Mouse (Mus musculus) midbrain, embryonic 16.5 days (tissue): ENCODE results near the gene Cdca8. TPM values are rescaled to one million over a fixed set of nuclear protein-coding genes. Genes with fewer than 3 reads are reported as not detected.

ENCODE experiments used
- ATAC-seq: fragments of 200-750 bp; cut with Nextera tagmentation; 2 replicates; pipeline ENCODE4 v1.8.0; 2017; ENCODE audit warnings: moderate TSS enrichment
- H3K27ac ChIP-seq: fragments of 300-500 bp; sonication (generic); 2 replicates; pipeline ENCODE4 v1.5.1; 2014; ENCODE audit warnings: mild to moderate bottlenecking, low read length, mixed read lengths
- H3K27me3 ChIP-seq: fragments of 300-500 bp; sonication (generic); 2 replicates; pipeline ENCODE4 v1.6.1; 2014; ENCODE audit warnings: low read depth, low read length, mixed read lengths; ENCODE audit not compliant: control insufficient read depth, insufficient read depth
- H3K36me3 ChIP-seq: fragments of 300-500 bp; sonication (generic); 2 replicates; pipeline ENCODE4 v1.6.1; 2014; ENCODE audit warnings: mild to moderate bottlenecking, low read length, moderate library complexity, mixed read lengths; ENCODE audit not compliant: control insufficient read depth, insufficient read depth
- H3K4me1 ChIP-seq: fragments of 300-500 bp; sonication (generic); 2 replicates; pipeline ENCODE4 v1.6.1; 2014; ENCODE audit warnings: mild to moderate bottlenecking, low read length, mixed read lengths; ENCODE audit not compliant: control insufficient read depth, insufficient read depth
- H3K4me2 ChIP-seq: fragments of 300-500 bp; sonication (generic); 2 replicates; pipeline ENCODE4 v1.6.1; 2014; ENCODE audit warnings: mild to moderate bottlenecking, low read length, mixed read lengths
- H3K4me3 ChIP-seq: fragments of 300-500 bp; sonication (generic); 2 replicates; pipeline ENCODE4 v1.5.1; 2014; ENCODE audit warnings: low read depth, mild to moderate bottlenecking, low read length, moderate library complexity, mixed read lengths
- H3K9ac ChIP-seq: fragments of 300-500 bp; sonication (generic); 2 replicates; pipeline ENCODE4 v1.6.1; 2014; ENCODE audit warnings: low read depth, low read length, mixed read lengths
- H3K9me3 ChIP-seq: fragments of 300-500 bp; sonication (generic); replicated peaks from 2 replicates; pipeline ENCODE4 v1.6.1; 2014; ENCODE audit warnings: mild to moderate bottlenecking, low read length, mixed read lengths; ENCODE audit not compliant: control insufficient read depth, poor library complexity, severe bottlenecking
- WGBS: fragments of 180-500 bp; shearing (Covaris S2); extraction: QIAGEN DNeasy Blood & Tissue Kit; methylation state at CpG from one replicate; pipeline ENCODE4 v1.1.7; 2014; 5-methylcytosine and 5-hydroxymethylcytosine counted together
- polyA plus RNA-seq: library from polyadenylated mRNA; unstranded; fragments of >200 nt; fragmentation: Nextera tagmentation; extraction: Ambion mirVana; gene quantifications from 2 replicates; pipeline ENCODE4 v1.2.1, GENCODE M21; 2015

The Cdca8 gene
- polyA plus RNA-seq, 1 experiment from 2014 or later, result 19.7 TPM

DNA sequence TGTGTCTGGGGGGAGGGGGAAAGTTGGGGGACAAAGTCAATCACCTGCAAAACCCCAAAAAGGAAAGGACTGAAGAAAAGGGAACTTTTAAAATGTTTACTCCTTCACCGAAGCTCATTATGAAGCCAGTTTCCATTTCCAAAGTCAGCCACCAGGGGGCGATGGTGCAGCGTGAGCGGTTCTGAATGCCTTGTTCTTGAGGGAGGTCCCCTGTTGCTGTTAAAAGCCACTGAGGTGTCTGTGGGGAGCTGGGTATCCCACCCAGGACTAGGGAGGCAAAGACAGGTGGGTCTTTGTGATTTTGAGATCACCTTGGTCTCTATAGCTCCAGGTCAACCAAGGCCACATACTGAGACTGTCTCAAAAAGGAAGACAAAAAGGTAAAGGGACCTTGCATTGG, 3.9 kb upstream of the Cdca8 start:
- Histone ChIP-seq H3K4me3 (no peak overlapping the region), H3K27me3 (no peaks in the 10 kb centered on the region), H3K36me3 (peaks cover 9% of the 10 kb centered on the region; the same call in 1 of the 2 replicates), H3K9ac (no peak overlapping the region), H3K4me1 (peaks cover 2% of the 10 kb centered on the region), H3K4me2 (no peak overlapping the region), H3K27ac (no peak overlapping the region), H3K9me3 (no peaks in the 10 kb centered on the region)
- 11% methylated on average over 4 of the region's 4 CpGs for WGBS
- ATAC-seq, result no peak

DNA sequence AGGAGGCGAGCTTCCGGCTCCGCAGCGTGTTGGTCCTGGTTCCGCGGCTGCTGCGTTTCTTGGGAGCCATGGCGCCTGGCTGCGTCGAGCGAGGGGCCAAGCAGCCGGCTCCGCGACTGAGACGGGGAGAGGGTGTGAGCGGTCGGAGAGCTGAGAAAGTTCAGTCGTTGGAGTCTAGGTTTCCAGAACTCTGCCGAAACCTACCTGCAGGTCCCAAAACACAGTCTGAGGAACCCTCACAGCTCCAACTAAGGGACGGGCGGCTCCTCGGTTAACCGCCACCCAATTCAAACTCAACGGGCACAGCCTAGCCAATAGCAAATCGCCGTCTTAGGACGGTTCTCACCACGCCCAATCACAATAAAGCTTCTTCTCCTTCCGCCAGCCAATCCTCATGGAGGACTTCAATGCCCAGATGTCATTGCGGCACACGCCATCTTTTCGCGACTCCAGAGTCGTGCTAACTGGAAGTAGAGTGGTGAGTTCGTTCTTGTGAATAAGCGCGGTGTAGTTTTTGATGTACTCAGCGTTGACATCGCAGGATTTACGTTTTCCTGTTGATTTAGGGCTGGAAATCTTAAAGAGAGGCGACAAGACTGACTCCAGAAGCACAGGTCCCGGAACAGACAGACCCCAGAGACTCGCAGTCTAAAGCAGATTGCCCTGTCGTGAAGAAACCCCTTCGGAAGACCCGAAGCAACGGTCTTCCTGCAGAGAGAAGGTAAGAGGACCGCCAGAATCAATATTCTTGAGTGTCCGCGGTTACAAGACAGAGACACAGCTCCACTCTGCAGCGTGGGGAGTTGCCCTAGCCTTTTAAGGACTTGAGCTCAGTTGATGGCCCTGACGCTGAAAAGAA, 2.3 kb downstream of the Cdca8 start, which contains the start of gene 9930104L06Rik:
TSS of gene 9930104L06Rik (plus strand) at position 436 of the 859 bp plus-strand sequence.
- Histone ChIP-seq H3K9ac (peak within 1 kb of the TSS; percentile 71), H3K4me1 (peaks cover 18% of the 10 kb centered on the region), H3K27me3 (no peaks in the 10 kb centered on the region), H3K4me3 (peak within 1 kb of the TSS; percentile 65), H3K9me3 (no peaks in the 10 kb centered on the region), H3K36me3 (peaks cover 9% of the 10 kb centered on the region; the same call in 1 of the 2 replicates), H3K27ac (no peak within 1 kb of the TSS), H3K4me2 (peak within 1 kb of the TSS; percentile 91)
- ATAC-seq, result peak; percentile 99
- under 1% methylated on average over 52 of the region's 52 CpGs for WGBS

DNA sequence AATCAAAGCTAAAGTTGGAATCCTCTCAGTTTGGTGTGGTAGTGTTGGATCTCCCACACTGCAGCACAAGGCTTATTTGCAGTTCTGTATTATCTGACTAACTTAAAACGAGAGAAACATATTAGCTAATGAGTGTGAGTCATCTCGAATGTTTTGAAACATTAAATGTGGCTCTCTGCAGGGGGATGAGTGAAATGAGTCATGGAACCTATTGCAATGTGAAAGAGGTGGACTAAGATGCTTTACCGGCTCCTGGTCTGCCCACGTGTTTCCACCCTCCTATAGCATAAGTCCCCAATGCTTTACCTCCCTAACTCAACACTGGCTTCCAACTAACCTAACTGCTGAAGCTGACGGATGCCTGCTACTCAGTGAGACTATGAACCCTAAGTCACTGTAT, 11.0 kb downstream of the Cdca8 start:
- Histone ChIP-seq H3K4me3 (no peak overlapping the region), H3K27me3 (no peaks in the 10 kb centered on the region), H3K4me2 (no peak overlapping the region), H3K9ac (no peak overlapping the region), H3K4me1 (no peaks in the 10 kb centered on the region), H3K9me3 (no peaks in the 10 kb centered on the region), H3K27ac (no peak overlapping the region), H3K36me3 (no peaks in the 10 kb centered on the region)
- no peak for ATAC-seq
- 91% methylated on average over 5 of the region's 5 CpGs for WGBS

DNA sequence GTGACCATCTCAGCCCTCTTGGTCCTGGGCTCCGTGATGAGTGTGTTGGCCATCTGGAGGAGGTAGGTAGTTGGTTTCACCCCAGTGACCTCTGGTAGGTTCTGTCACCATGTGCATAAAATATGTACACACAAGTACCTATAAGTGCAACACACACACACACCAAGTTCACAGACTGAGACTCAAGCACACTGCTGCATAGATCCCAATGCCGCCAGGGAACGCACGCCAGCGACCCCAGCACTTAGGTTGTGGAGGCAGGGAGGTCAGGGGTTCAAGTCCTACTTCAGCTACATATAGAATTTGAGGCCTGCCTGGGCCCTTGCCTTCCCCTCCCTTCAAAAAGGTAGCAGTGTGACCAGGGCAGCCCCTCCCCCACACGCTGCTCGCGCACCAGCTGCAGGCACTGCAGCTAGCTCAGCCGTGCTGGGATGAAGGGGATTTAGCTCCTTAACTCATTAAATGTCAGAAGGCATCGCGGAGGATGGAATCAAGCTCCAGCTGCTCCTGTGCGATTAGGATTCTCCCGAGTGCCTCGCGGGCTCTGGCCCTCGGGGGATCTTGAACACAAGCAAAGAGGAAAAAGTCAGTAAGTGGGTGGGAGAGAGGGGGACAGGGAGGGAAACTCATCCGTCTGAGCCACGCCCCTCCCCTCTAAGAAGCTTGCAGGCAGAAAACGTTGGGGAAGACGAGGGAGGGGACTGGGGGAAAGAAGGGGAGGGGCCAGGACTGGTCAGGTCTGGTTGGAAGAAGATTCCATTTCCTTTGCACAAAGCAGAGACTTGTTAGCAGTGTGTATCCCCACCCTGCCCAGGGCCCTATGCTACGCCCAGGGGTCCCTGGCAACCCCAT, 32.9 kb downstream of the Cdca8 start:
- Histone ChIP-seq H3K4me2 (peak overlapping the region; percentile 47), H3K9ac (peak overlapping the region; percentile 30), H3K27me3 (no peaks in the 10 kb centered on the region), H3K36me3 (no peaks in the 10 kb centered on the region), H3K4me3 (peak overlapping the region; percentile 15; the same call in 1 of the 2 replicates), H3K27ac (peak overlapping the region; percentile 82), H3K9me3 (no peaks in the 10 kb centered on the region), H3K4me1 (peaks cover 21% of the 10 kb centered on the region)
- WGBS, result 5% methylated on average over 21 of the region's 21 CpGs
- peak; percentile 93 for ATAC-seq

DNA sequence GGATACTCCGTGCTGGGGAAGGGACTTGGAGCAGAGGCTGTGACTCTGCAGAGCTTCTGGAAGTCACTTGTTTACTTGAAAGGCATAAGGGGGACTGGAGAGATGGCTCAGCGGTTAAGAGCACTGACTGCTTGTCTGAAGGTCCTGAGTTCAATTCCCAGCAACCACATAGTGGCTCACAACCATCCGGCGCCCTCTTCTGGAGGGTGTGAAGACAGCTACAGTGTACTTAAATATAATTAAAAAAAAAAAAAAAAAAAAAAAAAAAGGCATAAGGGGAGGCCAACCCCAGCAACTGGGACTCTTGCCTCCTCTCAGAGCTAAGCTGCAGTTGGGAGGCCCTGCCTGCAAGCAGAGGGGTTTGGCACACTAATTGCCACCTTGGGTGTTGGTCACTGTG, 33.7 kb downstream of the Cdca8 start:
- ATAC-seq, result no peak
- 69% methylated on average over 4 of the region's 4 CpGs for WGBS

DNA sequence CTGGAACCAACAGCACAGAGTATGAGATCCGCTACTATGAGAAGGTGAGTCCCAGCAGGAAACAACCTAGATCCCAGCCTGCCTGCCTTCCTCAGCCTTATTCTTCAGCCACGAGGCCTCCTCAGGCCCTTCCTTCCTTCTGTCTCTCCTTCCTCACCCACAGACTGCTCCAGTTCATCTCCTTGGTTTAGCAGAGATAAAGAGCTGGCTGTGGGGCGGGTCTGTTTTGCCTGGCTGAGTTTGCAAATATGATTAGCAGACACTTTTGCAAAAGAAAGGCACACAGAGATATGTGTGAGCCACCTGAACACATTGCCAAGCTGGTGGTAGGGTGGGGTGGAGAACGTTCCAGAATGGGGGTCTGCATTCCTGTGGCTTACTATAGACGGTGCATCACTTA, 39.2 kb downstream of the Cdca8 start:
- no peak overlapping the region for H3K4me2 ChIP-seq
- no peaks in the 10 kb centered on the region for H3K36me3 ChIP-seq
- no peak for ATAC-seq
- H3K4me3 ChIP-seq, result no peak overlapping the region
- H3K4me1 ChIP-seq, result peaks cover 16% of the 10 kb centered on the region
- no peaks in the 10 kb centered on the region for H3K9me3 ChIP-seq
- WGBS, result 60% methylated on average over 5 of the region's 5 CpGs
- H3K27ac ChIP-seq, result no peak overlapping the region
- H3K27me3 ChIP-seq, result peaks cover 5% of the 10 kb centered on the region; the same call in 1 of the 2 replicates
- H3K9ac ChIP-seq, result no peak overlapping the region

More for the DNA sequence above, 33.7 kb downstream of the Cdca8 start:
- Histone ChIP-seq H3K9ac (no peak overlapping the region), H3K4me3 (no peak overlapping the region), H3K4me1 (peaks cover 21% of the 10 kb centered on the region), H3K36me3 (no peaks in the 10 kb centered on the region), H3K4me2 (no peak overlapping the region), H3K27ac (peak overlapping the region; percentile 82), H3K27me3 (no peaks in the 10 kb centered on the region), H3K9me3 (no peaks in the 10 kb centered on the region)

DNA sequence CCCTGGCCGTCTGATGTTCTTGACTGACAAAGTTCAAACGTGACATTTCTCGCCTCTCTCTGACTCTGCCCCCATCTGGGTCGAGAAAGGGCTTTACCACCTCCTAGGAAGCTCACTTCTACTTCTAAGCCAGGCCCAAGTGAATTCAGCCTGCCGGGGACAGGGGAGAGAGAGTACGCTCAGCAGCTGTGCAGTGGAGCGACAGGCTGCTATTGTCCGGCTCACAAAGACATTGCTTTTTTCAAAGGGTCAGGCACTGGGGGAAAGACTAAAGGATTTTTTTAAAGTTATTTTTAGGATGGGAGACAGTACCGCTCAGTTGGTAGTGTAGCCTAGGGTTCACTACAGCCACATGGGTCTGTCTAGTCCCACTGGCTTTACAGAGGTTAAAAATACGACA, 40.7 kb downstream of the Cdca8 start:
- Histone ChIP-seq H3K27ac (no peak overlapping the region), H3K4me2 (no peak overlapping the region), H3K36me3 (no peaks in the 10 kb centered on the region), H3K9me3 (no peaks in the 10 kb centered on the region), H3K27me3 (peaks cover 5% of the 10 kb centered on the region; the same call in 1 of the 2 replicates), H3K9ac (no peak overlapping the region), H3K4me3 (no peak overlapping the region), H3K4me1 (peaks cover 27% of the 10 kb centered on the region)
- 14% methylated on average over 10 of the region's 10 CpGs for WGBS
- ATAC-seq, result no peak

DNA sequence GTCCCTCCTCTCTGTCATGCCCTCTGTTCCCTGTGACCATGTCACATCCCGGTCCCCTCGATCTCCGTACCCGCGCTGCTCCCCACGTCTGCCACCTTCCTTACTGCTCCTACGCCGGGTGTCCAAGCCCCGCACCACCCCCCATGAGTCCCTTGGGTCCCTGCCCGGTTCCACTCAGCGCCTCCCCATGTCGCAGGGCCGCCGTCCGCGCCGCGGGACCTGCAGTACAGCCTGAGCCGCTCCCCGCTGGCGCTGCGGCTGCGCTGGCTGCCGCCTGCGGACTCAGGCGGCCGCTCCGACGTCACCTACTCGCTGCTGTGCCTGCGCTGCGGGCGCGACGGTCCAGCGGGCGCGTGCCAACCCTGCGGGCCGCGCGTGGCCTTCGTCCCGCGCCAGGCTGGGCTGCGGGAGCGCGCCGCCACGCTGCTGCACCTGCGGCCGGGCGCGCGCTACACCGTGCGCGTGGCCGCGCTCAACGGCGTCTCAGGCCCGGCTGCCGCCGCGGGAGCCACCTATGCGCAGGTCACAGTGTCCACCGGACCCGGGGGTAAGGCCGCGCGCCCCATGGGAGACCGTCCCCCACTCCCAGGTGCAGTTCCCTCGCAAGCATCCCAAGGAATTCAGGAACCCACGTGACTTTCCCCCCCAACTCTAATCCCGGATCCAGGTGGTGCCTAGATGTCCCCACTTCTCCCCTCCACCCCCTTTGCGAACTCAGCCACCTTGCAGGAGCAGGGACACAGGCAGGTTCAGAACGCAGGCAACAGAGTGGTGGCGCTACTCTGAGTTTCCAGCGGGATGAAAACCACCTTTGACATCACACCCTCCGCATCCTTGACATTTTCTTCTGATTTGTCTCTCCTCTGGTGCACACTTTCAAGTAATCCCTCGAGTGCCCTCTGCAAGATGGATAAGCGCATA, 44.3 kb downstream of the Cdca8 start:
- peaks cover 5% of the 10 kb centered on the region; the same call in 1 of the 2 replicates for H3K27me3 ChIP-seq

More for the DNA sequence above, 44.3 kb downstream of the Cdca8 start:
- Histone ChIP-seq H3K36me3 (no peaks in the 10 kb centered on the region), H3K4me1 (peaks cover 21% of the 10 kb centered on the region), H3K9me3 (no peaks in the 10 kb centered on the region), H3K27ac (peak overlapping the region; percentile 51; the same call in 1 of the 2 replicates), H3K4me2 (peak overlapping the region; percentile 76), H3K9ac (peak overlapping the region; percentile 79), H3K4me3 (peak overlapping the region; percentile 56)
- peak; percentile 74 for ATAC-seq
- 1% methylated on average over 82 of the region's 83 CpGs for WGBS
